Mouse (Mus musculus): Measurements from ENCODE around the gene Hspa1l. TPM values are rescaled to one million over a fixed set of nuclear protein-coding genes. Genes with fewer than 3 reads are reported as not detected.
"Not testable (repeated sequence)": the region's sequence is repeated elsewhere in the genome, so short reads cannot be mapped to it uniquely, and the experiment has no call there.

Hspa1l gene
- polyA plus RNA-seq, 1 experiment from 2014 or later = 1.6 TPM

DNA sequence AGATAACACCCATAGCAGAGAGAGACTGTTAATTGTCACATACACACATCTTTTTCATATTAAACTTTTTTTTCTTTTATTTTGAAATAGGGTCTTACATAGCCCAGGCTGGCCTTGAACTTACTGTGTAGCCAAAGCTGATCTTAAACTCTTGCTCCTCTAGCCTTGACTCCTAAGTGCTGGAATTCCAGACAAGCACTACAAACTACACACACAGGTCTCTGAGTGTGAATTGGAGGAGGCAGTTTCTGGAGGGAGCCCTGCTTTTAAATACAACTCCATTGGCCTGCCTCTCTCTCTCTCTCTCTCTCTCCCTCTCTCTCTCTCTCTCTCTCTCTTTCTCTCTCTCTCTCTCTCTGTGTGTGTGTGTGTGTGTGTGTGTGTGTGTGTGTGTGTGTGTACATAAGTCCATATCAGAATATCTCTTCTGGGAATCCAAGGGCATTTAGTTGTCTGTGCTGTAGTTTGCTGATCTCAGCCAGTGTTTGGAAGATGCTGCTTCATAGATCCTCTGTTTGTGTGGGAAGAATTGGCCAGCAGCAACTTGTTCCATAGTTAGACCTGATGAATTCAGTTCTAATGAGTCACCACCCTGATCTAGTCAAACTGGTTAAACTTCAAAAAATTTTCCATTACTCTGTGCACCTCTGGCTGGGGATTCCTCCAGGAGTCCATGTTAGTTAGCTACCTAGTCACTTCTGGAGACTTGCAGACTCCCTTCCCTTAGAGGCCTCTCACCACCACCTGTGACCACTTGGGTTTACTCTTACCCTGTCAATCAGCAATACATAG, 11.6 kb upstream of the Hspa1l start:
- H3K27ac ChIP-seq (replicated peaks; ENCODE audit: low read depth, low read length) = no peak overlapping the region
- no peak overlapping the region for H3K4me3 ChIP-seq (replicated peaks; ENCODE audit: low read depth, low read length)
- no peaks in the 10 kb centered on the region for H3K9me3 ChIP-seq (ENCODE audit: control insufficient read depth, low read length)
- H3K9ac ChIP-seq (replicated peaks; ENCODE audit: low read length) = no peak overlapping the region
- H3K4me2 ChIP-seq (ENCODE audit: low read length) = no peak overlapping the region
- ATAC-seq (ENCODE audit: low FRiP score, low TSS enrichment) (no peak), DNase-seq (no peak)
- 0 out of 2 replicates have a peak, but pooled peaks cover 5% of the 10 kb centered on the region for H3K4me1 ChIP-seq (ENCODE audit: control insufficient read depth, insufficient read depth, low read length)
- H3K36me3 ChIP-seq (ENCODE audit: control insufficient read depth, insufficient read depth, low read length) = no peaks in the 10 kb centered on the region
- H3K27me3 ChIP-seq (ENCODE audit: control insufficient read depth, insufficient read depth, low read length) = 0 out of 2 replicates have a peak, but pooled peaks cover 3% of the 10 kb centered on the region

DNA sequence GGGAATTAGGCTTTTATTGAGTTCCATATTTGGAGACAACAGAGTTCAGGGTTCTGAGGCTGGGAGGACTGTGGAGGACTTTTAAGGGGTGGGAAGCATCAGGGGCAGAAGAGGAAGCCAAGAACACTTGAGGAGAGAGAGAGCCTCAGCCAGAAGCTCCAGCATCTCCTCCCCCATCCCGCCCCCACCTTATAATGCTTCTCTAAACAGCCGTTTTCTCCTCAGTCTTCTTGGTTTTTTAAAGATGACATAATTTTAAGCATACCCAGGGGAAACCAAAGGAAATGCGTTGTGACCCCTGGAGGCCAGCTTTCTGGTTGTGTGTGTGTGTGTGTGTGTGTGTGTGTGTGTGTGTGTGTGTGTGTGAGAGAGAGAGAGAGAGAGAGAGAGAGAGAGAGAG, 10.4 kb upstream of the Hspa1l start:
- H3K9ac ChIP-seq (replicated peaks; ENCODE audit: low read length) = no peak overlapping the region
- ATAC-seq (ENCODE audit: low FRiP score, low TSS enrichment) = no peak
- H3K27ac ChIP-seq (replicated peaks; ENCODE audit: low read depth, low read length) = no peak overlapping the region
- H3K27me3 ChIP-seq (ENCODE audit: control insufficient read depth, insufficient read depth, low read length) = no peaks in the 10 kb centered on the region
- H3K36me3 ChIP-seq (ENCODE audit: control insufficient read depth, insufficient read depth, low read length) = no peaks in the 10 kb centered on the region
- DNase-seq = no peak
- H3K4me3 ChIP-seq (replicated peaks; ENCODE audit: low read depth, low read length) = no peak overlapping the region
- H3K4me1 ChIP-seq (ENCODE audit: control insufficient read depth, insufficient read depth, low read length) = 0 out of 2 replicates have a peak, but pooled peaks cover 5% of the 10 kb centered on the region
- WGBS = 38% methylated on average over 3 of the region's 3 CpGs
- H3K4me2 ChIP-seq (ENCODE audit: low read length) = no peak overlapping the region
- H3K9me3 ChIP-seq (ENCODE audit: control insufficient read depth, low read length) = no peaks in the 10 kb centered on the region

DNA sequence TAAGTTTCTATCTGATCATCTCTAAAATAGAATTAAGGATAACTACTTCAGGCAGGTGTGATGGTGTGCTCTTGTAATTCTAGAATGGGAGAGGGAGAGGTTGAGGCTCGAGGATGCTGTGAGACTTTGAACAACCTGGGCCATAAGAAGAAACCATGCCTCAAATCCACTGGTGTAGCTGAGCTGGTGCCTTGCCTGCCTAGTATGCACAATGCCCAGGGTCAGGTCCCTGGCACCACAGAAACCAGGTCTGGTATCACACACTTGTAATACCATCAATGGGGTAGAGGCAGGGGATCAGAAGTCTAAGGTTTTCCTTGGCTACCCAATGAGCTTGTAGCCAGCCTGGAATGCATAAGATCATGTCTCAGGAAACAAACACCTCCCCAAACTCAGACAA, 9.7 kb upstream of the Hspa1l start:
- no peak overlapping the region for H3K9ac ChIP-seq (replicated peaks; ENCODE audit: low read length)
- H3K4me1 ChIP-seq (ENCODE audit: control insufficient read depth, insufficient read depth, low read length) = 0 out of 2 replicates have a peak, but pooled peaks cover 5% of the 10 kb centered on the region
- WGBS = 50% methylated on average over 1 of the region's 1 CpGs
- H3K27me3 ChIP-seq (ENCODE audit: control insufficient read depth, insufficient read depth, low read length) = no peaks in the 10 kb centered on the region; the same call in 1 of the 2 replicates
- H3K4me3 ChIP-seq (replicated peaks; ENCODE audit: low read depth, low read length) = no peak overlapping the region
- ATAC-seq (ENCODE audit: low FRiP score, low TSS enrichment) (no peak), DNase-seq (no peak)
- H3K27ac ChIP-seq (replicated peaks; ENCODE audit: low read depth, low read length) = no peak overlapping the region
- no peak overlapping the region for H3K4me2 ChIP-seq (ENCODE audit: low read length)
- no peaks in the 10 kb centered on the region for H3K9me3 ChIP-seq (ENCODE audit: control insufficient read depth, low read length)
- H3K36me3 ChIP-seq (ENCODE audit: control insufficient read depth, insufficient read depth, low read length) = no peaks in the 10 kb centered on the region

DNA sequence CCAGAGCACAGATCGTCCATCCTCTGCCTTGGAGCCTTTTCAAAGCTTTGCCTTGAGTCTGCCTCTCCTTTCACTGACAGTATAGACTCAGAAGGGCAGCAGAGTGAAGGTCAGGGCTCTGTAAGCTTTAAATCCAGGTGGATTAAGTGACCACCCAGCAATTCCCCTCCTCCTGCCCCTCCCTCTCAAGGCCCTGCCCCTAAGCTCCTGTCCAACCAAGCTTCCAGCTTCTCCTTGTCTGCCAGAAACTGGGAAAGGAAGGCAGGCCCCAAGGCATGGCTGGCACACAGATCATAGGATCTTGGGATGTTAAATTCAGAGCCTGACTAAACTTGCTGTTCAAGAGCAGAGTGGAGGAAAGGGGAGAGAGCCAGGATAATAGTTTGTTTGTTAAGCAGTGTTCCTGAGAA, 7.9 kb upstream of the Hspa1l start:
- Histone ChIP-seq H3K27ac (replicated peaks; ENCODE audit: low read depth, low read length) (no peak overlapping the region), H3K4me2 (ENCODE audit: low read length) (no peak overlapping the region), H3K27me3 (ENCODE audit: control insufficient read depth, insufficient read depth, low read length) (peaks cover 16% of the 10 kb centered on the region), H3K4me1 (ENCODE audit: control insufficient read depth, insufficient read depth, low read length) (0 out of 2 replicates have a peak, but pooled peaks cover 2% of the 10 kb centered on the region), H3K9ac (replicated peaks; ENCODE audit: low read length) (peak overlapping the region; percentile 1; the same call in 1 of the 2 replicates), H3K4me3 (replicated peaks; ENCODE audit: low read depth, low read length) (no peak overlapping the region), H3K9me3 (ENCODE audit: control insufficient read depth, low read length) (no peaks in the 10 kb centered on the region), H3K36me3 (ENCODE audit: control insufficient read depth, insufficient read depth, low read length) (no peaks in the 10 kb centered on the region)
- DNase-seq = no peak
- WGBS = 4% methylated on average over 1 of the region's 1 CpGs
- ATAC-seq (ENCODE audit: low FRiP score, low TSS enrichment) = no peak

DNA sequence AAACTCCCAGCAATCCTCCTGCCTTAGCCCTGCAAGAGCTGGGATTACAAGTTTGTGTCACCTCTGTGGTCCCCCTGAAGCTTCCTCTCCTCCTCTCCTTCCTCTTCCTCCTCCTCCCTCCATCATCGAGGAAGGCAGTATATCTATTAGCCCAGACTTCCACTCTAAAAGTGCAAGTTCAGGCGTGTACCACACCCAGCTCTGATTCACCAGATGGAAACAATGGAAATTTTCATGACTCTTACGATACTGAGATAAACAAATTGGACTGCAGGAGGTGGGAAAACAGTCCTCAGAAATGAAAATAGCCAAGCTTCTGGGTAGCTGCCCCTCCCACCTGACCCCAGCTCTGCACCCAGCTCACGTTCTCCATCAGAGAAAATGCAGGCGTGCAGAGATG, 6.9 kb upstream of the Hspa1l start:
- Histone ChIP-seq H3K27ac (replicated peaks; ENCODE audit: low read depth, low read length) (no peak overlapping the region), H3K27me3 (ENCODE audit: control insufficient read depth, insufficient read depth, low read length) (peaks cover 18% of the 10 kb centered on the region), H3K9ac (replicated peaks; ENCODE audit: low read length) (no peak overlapping the region), H3K4me2 (ENCODE audit: low read length) (no peak overlapping the region), H3K4me3 (replicated peaks; ENCODE audit: low read depth, low read length) (no peak overlapping the region), H3K36me3 (ENCODE audit: control insufficient read depth, insufficient read depth, low read length) (no peaks in the 10 kb centered on the region), H3K9me3 (ENCODE audit: control insufficient read depth, low read length) (no peaks in the 10 kb centered on the region), H3K4me1 (ENCODE audit: control insufficient read depth, insufficient read depth, low read length) (no peaks in the 10 kb centered on the region)
- no peak for ATAC-seq (ENCODE audit: low FRiP score, low TSS enrichment)
- 84% methylated on average over 5 of the region's 5 CpGs for WGBS
- no peak for DNase-seq

DNA sequence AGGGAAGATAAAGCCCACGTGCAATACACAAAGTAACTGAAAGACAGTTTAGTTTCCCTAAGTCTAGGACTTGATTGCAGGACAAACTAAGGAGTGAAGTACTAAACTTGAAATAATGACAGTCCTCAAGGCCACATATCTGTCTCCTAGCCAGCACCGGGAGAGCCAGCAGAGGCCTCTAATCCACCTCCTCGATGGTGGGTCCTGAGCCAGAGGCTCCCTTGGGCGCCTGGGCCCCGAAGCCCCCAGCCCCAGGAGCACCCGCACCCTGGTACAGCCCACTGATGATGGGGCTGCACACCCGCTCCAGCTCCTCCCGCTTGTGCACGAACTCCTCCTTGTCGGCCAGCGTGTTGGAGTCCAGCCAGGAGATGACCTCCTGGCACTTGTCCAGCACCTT, 2.7 kb upstream of the Hspa1l start, which contains the start of gene Gm20481:
Gene Gm20481 (plus strand): TSS at position 91 of the 400 bp plus-strand sequence.
- H3K27me3 ChIP-seq (ENCODE audit: control insufficient read depth, insufficient read depth, low read length) = peaks cover 18% of the 10 kb centered on the region
- 68% methylated on average over 6 of the region's 11 CpGs for WGBS
- not testable (repeated sequence) for ATAC-seq (ENCODE audit: low FRiP score, low TSS enrichment)

DNA sequence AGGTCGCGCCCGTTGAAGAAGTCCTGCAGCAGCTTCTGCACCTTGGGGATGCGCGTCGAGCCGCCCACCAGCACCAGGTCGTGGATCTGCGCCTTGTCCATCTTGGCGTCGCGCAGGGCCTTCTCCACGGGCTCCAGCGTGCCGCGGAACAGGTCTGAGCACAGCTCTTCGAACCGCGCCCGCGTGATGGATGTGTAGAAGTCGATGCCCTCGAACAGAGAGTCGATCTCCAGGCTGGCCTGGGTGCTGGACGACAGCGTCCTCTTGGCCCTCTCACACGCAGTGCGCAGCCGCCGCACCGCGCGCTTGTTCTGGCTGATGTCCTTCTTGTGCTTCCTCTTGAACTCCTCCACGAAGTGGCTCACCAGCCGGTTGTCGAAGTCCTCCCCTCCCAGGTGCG, 1.7 kb upstream of the Hspa1l start:
- H3K4me3 ChIP-seq (replicated peaks; ENCODE audit: low read depth, low read length); DNase-seq; H3K9me3 ChIP-seq (ENCODE audit: control insufficient read depth, low read length); H3K4me2 ChIP-seq (ENCODE audit: low read length); ATAC-seq (ENCODE audit: low FRiP score, low TSS enrichment); H3K27ac ChIP-seq (replicated peaks; ENCODE audit: low read depth, low read length); H3K36me3 ChIP-seq (ENCODE audit: control insufficient read depth, insufficient read depth, low read length); H3K9ac ChIP-seq (replicated peaks; ENCODE audit: low read length); H3K4me1 ChIP-seq (ENCODE audit: control insufficient read depth, insufficient read depth, low read length): not testable (repeated sequence)
- WGBS = 40% methylated on average over 25 of the region's 37 CpGs
- peaks cover 18% of the 10 kb centered on the region for H3K27me3 ChIP-seq (ENCODE audit: control insufficient read depth, insufficient read depth, low read length)

More for the DNA sequence above, 2.7 kb upstream of the Hspa1l start, which contains the start of gene Gm20481:
- H3K36me3 ChIP-seq (ENCODE audit: control insufficient read depth, insufficient read depth, low read length); DNase-seq; H3K4me2 ChIP-seq (ENCODE audit: low read length); H3K9ac ChIP-seq (replicated peaks; ENCODE audit: low read length); H3K4me3 ChIP-seq (replicated peaks; ENCODE audit: low read depth, low read length); H3K27ac ChIP-seq (replicated peaks; ENCODE audit: low read depth, low read length); H3K9me3 ChIP-seq (ENCODE audit: control insufficient read depth, low read length); H3K4me1 ChIP-seq (ENCODE audit: control insufficient read depth, insufficient read depth, low read length): not testable (repeated sequence)

DNA sequence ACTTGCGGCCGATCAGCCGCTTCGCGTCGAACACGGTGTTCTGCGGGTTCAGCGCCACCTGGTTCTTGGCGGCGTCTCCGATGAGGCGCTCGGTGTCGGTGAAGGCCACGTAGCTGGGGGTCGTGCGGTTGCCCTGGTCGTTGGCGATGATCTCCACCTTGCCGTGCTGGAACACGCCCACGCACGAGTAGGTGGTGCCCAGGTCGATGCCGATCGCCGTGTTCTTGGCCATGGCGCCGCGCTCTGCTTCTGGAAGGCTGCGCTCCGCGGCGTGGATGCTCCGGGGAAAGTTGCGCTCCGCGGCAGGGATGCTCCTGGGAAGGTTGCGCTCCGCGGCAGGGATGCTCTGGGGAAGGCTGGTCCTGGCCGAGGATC, 822 bp upstream of the Hspa1l start:
- H3K9ac ChIP-seq (replicated peaks; ENCODE audit: low read length); H3K36me3 ChIP-seq (ENCODE audit: control insufficient read depth, insufficient read depth, low read length); H3K27ac ChIP-seq (replicated peaks; ENCODE audit: low read depth, low read length); DNase-seq; H3K9me3 ChIP-seq (ENCODE audit: control insufficient read depth, low read length); H3K4me1 ChIP-seq (ENCODE audit: control insufficient read depth, insufficient read depth, low read length): not testable (repeated sequence)
- Histone ChIP-seq H3K27me3 (ENCODE audit: control insufficient read depth, insufficient read depth, low read length) (peaks cover 18% of the 10 kb centered on the region), H3K4me3 (replicated peaks; ENCODE audit: low read depth, low read length) (peak overlapping the region; percentile 34), H3K4me2 (ENCODE audit: low read length) (peak overlapping the region; percentile 72)
- peak; percentile 53; the same call in 1 of the 2 replicates for ATAC-seq (ENCODE audit: low FRiP score, low TSS enrichment)
- 2% methylated on average over 21 of the region's 43 CpGs for WGBS
